Mouse (Mus musculus) thymus, adult 2 months (tissue): ENCODE measurements around the gene Spint3. TPM values are rescaled to one million over a fixed set of nuclear protein-coding genes. Genes with fewer than 3 reads are reported as not detected.
"Not testable (repeated sequence)": the region's sequence is repeated elsewhere in the genome, so short reads cannot be mapped to it uniquely, and the experiment has no call there.

Experiments
- DNase-seq: peaks from one replicate; pipeline ENCODE4 v3.0.0; 2021
- H3K27ac ChIP-seq: fragments of 200-500 bp; 2 replicates; pipeline ENCODE4 v1.5.1; 2012; ENCODE audit warnings: low read length, control low read depth; ENCODE audit not compliant: control insufficient read depth, insufficient read depth
- H3K27me3 ChIP-seq: fragments of 200-500 bp; 2 replicates; pipeline ENCODE4 v1.6.1; 2012; ENCODE audit warnings: mild to moderate bottlenecking, low read length, moderate library complexity, mixed read lengths; ENCODE audit not compliant: control insufficient read depth, insufficient read depth
- H3K36me3 ChIP-seq: fragments of 200-500 bp; 2 replicates; pipeline ENCODE4 v1.6.1; 2012; ENCODE audit warnings: mild to moderate bottlenecking, low read length, moderate library complexity; ENCODE audit not compliant: control insufficient read depth, insufficient read depth
- H3K4me1 ChIP-seq: fragments of 200-500 bp; replicated peaks from 2 replicates; pipeline ENCODE4 v1.6.1; 2012; ENCODE audit warnings: low read length; ENCODE audit not compliant: control insufficient read depth, insufficient read depth
- H3K4me3 ChIP-seq: fragments of 200-500 bp; 2 replicates; pipeline ENCODE4 v1.5.1; 2012; ENCODE audit warnings: mild to moderate bottlenecking, low read length, control low read depth, moderate library complexity; ENCODE audit not compliant: control insufficient read depth, insufficient read depth
- CTCF ChIP-seq: fragments of 200-500 bp; IDR thresholded peaks from 2 replicates; pipeline ENCODE4 v1.5.1; 2012; ENCODE audit warnings: mild to moderate bottlenecking, control low read depth, low read length, moderate library complexity, borderline replicate concordance; ENCODE audit not compliant: control insufficient read depth, poor library complexity, insufficient read depth; ENCODE audit errors: extremely low read depth
- POLR2A ChIP-seq: fragments of 200-500 bp; IDR thresholded peaks from 2 replicates; pipeline ENCODE4 v1.6.1; 2012; ENCODE audit warnings: mild to moderate bottlenecking, low read length, control low read depth, moderate library complexity; ENCODE audit not compliant: control insufficient read depth, poor library complexity, insufficient read depth; ENCODE audit errors: extremely low read depth
- WGBS: fragments of 180-500 bp; shearing (Covaris S2); methylation state at CpG from one replicate; pipeline ENCODE4 v1.1.7; 2018; 5-methylcytosine and 5-hydroxymethylcytosine counted together
- polyA plus RNA-seq: library from polyadenylated mRNA; depleted of rRNA; stranded (reverse); fragments of >200 nt; gene quantifications from 2 replicates; pipeline ENCODE4 v1.2.3, GENCODE M21; 2012

Gene Spint3
- polyA plus RNA-seq, 1 experiment, result not detected

GRCm38 (mm10) chr2:164600179-164600578, 26.9 kb upstream of the Spint3 start:
- no peaks in the 10 kb centered on the region for H3K27me3 ChIP-seq
- no peaks in the 10 kb centered on the region for H3K36me3 ChIP-seq
- no peaks in the 10 kb centered on the region for H3K4me1 ChIP-seq
- WGBS, result 63% methylated on average over 3 of the region's 3 CpGs
- no peak overlapping the region for H3K4me3 ChIP-seq
- DNase-seq, result no peak
- no peak for TF ChIP-seq POLR2A
- TF ChIP-seq CTCF, result no peak
- H3K27ac ChIP-seq, result no peak overlapping the region

GRCm38 (mm10) chr2:164593494-164593893, 20.2 kb upstream of the Spint3 start, which contains the start of gene Eppin:
TSS of gene Eppin (minus strand) at chr2:164593594.
- Histone ChIP-seq H3K36me3 (no peaks in the 10 kb centered on the region), H3K4me3 (no peak within 1 kb of the TSS), H3K27me3 (no peaks in the 10 kb centered on the region), H3K27ac (no peak within 1 kb of the TSS), H3K4me1 (no peaks in the 10 kb centered on the region)
- WGBS, result 82% methylated on average over 4 of the region's 4 CpGs
- no peak for TF ChIP-seq CTCF
- no peak for TF ChIP-seq POLR2A
- no peak for DNase-seq

- H3K4me1 ChIP-seq, result no peaks in the 10 kb centered on the region
- H3K27ac ChIP-seq, result no peak overlapping the region
- no peaks in the 10 kb centered on the region for H3K27me3 ChIP-seq
- no peak for DNase-seq
- no peaks in the 10 kb centered on the region for H3K36me3 ChIP-seq
- WGBS, result 16% methylated on average over 4 of the region's 4 CpGs
- H3K4me3 ChIP-seq, result no peak overlapping the region
- TF ChIP-seq POLR2A (no peak), CTCF (no peak)
Measured at GRCm38 (mm10) chr2:164592014-164592413, 18.8 kb upstream of the Spint3 start.

- H3K27ac ChIP-seq, H3K27me3 ChIP-seq, H3K36me3 ChIP-seq, H3K4me1 ChIP-seq, H3K4me3 ChIP-seq, DNase-seq: not testable (repeated sequence)
- WGBS, result 80% methylated on average over 13 of the region's 13 CpGs
Measured at GRCm38 (mm10) chr2:164585025-164585725, 11.9 kb upstream of the Spint3 start, which contains the start of gene Wfdc6a. TSS of gene Wfdc6a (minus strand) at chr2:164585447.

- DNase-seq, result no peak
- WGBS, result 88% methylated on average over 5 of the region's 5 CpGs
- Histone ChIP-seq H3K4me1 (peaks cover 6% of the 10 kb centered on the region), H3K27me3 (no peaks in the 10 kb centered on the region; the same call in 1 of the 2 replicates), H3K4me3 (no peak overlapping the region), H3K27ac (no peak overlapping the region), H3K36me3 (no peaks in the 10 kb centered on the region)
- TF ChIP-seq POLR2A, result no peak
Measured at GRCm38 (mm10) chr2:164567460-164567859, 5.8 kb downstream of the Spint3 start.

GRCm38 (mm10) chr2:164566997-164567396, 6.3 kb downstream of the Spint3 start:
- no peak for DNase-seq
- Histone ChIP-seq H3K4me3 (no peak overlapping the region), H3K27me3 (no peaks in the 10 kb centered on the region; the same call in 1 of the 2 replicates), H3K4me1 (peaks cover 6% of the 10 kb centered on the region), H3K36me3 (no peaks in the 10 kb centered on the region), H3K27ac (no peak overlapping the region)
- WGBS, result 90% methylated on average over 2 of the region's 2 CpGs
- no peak for TF ChIP-seq POLR2A

GRCm38 (mm10) chr2:164564346-164564745, 8.9 kb downstream of the Spint3 start:
- no peaks in the 10 kb centered on the region; the same call in 1 of the 2 replicates for H3K27me3 ChIP-seq
- no peak overlapping the region for H3K4me3 ChIP-seq
- peaks cover 6% of the 10 kb centered on the region for H3K4me1 ChIP-seq
- TF ChIP-seq POLR2A, result no peak
- no peak for TF ChIP-seq CTCF
- H3K27ac ChIP-seq, result no peak overlapping the region
- no peak for DNase-seq
- WGBS, result 73% methylated on average over 5 of the region's 5 CpGs
- H3K36me3 ChIP-seq, result no peaks in the 10 kb centered on the region
